Comparison of ENCODE assay signal across 16 mouse cellular contexts in genomic region chr16:24656026-24656425, GRCm38 (mm10).
"Had no signal": no experiment of that assay in that cellular context is flagged by ENCODE, and none has a peak within 500 bp of the region (broad histone marks: within the 10 kb centered on the region; RNA-seq: fewer than 3 reads in every experiment).

No protein-coding gene starts in this region.

- H3K36me3 ChIP-seq: liver, embryonic 13.5 days; liver, embryonic 15.5 days; lung, embryonic 15.5 days; midbrain, embryonic 13.5 days; midbrain, embryonic 15.5 days; neural tube, embryonic 12.5 days; stomach, embryonic 15.5 days had no signal

- H3K4me3 ChIP-seq: liver, embryonic 13.5 days; liver, embryonic 15.5 days; lung, embryonic 15.5 days; megakaryocyte, embryonic 14.5 days; midbrain, embryonic 13.5 days; midbrain, embryonic 15.5 days; neural tube, embryonic 12.5 days; stomach, embryonic 15.5 days had no signal

- DNase-seq: liver, embryonic 13.5 days; liver, postnatal 0 days; lung, adult 2 months; lung, postnatal 14 days; right cerebral cortex, postnatal 14 days had no signal

- H3K27me3 ChIP-seq: liver, embryonic 13.5 days; liver, embryonic 15.5 days; lung, embryonic 15.5 days; megakaryocyte, embryonic 14.5 days; midbrain, embryonic 15.5 days; neural tube, embryonic 12.5 days; stomach, embryonic 15.5 days had no signal

- H3K9ac ChIP-seq: liver, embryonic 13.5 days; liver, embryonic 15.5 days; liver, postnatal 0 days; lung, embryonic 15.5 days; midbrain, embryonic 13.5 days; midbrain, embryonic 15.5 days; neural tube, embryonic 12.5 days; stomach, embryonic 15.5 days had no signal

- ATAC-seq: liver, postnatal 0 days; lung, postnatal 0 days; midbrain, embryonic 13.5 days; midbrain, embryonic 15.5 days had no signal

- H3K4me1 ChIP-seq: liver, embryonic 13.5 days; liver, embryonic 15.5 days; megakaryocyte, embryonic 14.5 days; midbrain, embryonic 13.5 days; midbrain, embryonic 15.5 days; neural tube, embryonic 12.5 days; stomach, embryonic 15.5 days had no signal

- H3K9me3 ChIP-seq: liver, embryonic 13.5 days; liver, embryonic 15.5 days; lung, embryonic 15.5 days; megakaryocyte, embryonic 14.5 days; midbrain, embryonic 13.5 days; midbrain, embryonic 15.5 days; neural tube, embryonic 12.5 days; stomach, embryonic 15.5 days had no signal

- H3K27ac ChIP-seq: liver, embryonic 13.5 days; liver, embryonic 15.5 days; lung, embryonic 15.5 days; macrophage; midbrain, embryonic 13.5 days; midbrain, embryonic 15.5 days; neural tube, embryonic 12.5 days; stomach, embryonic 15.5 days; stomach, postnatal 0 days had no signal

- H3K4me2 ChIP-seq: liver, embryonic 13.5 days; liver, embryonic 15.5 days; lung, embryonic 15.5 days; midbrain, embryonic 11.5 days; midbrain, embryonic 13.5 days; midbrain, embryonic 15.5 days; neural tube, embryonic 12.5 days; stomach, embryonic 15.5 days had no signal
